Mouse (Mus musculus): Measurements from ENCODE around the gene Notch2. TPM values are rescaled to one million over a fixed set of nuclear protein-coding genes. Genes with fewer than 3 reads are reported as not detected.
"Not testable (repeated sequence)": the region's sequence is repeated elsewhere in the genome, so short reads cannot be mapped to it uniquely, and the experiment has no call there.

Gene Notch2
- polyA plus RNA-seq, 1 experiment from 2014 or later: 15.6 TPM

GRCm38 (mm10) chr3:98038658-98039057 lies 25.3 kb downstream of the Notch2 start:
- DNase-seq (ENCODE audit: low spot score): no peak
- 0 out of 2 replicates have a peak overlapping the region, but pooled peaks have one; percentile 40 for H3K27ac ChIP-seq
- no peaks in the 10 kb centered on the region for H3K9me3 ChIP-seq
- H3K27me3 ChIP-seq (ENCODE audit: insufficient read depth, poor library complexity, severe bottlenecking): no peaks in the 10 kb centered on the region
- 0 out of 2 replicates have a peak, but pooled peaks cover 8% of the 10 kb centered on the region for H3K36me3 ChIP-seq
- H3K4me1 ChIP-seq (replicated peaks): peaks cover 76% of the 10 kb centered on the region
- WGBS: 93% methylated on average over 8 of the region's 8 CpGs
- H3K4me3 ChIP-seq: no peak overlapping the region

- Histone ChIP-seq H3K27me3 (ENCODE audit: insufficient read depth, poor library complexity, severe bottlenecking) (no peaks in the 10 kb centered on the region), H3K36me3 (0 out of 2 replicates have a peak, but pooled peaks cover 8% of the 10 kb centered on the region), H3K27ac (peak overlapping the region; percentile 62), H3K9me3 (no peaks in the 10 kb centered on the region), H3K4me3 (no peak overlapping the region), H3K4me1 (replicated peaks) (peaks cover 77% of the 10 kb centered on the region)
- no peak for DNase-seq (ENCODE audit: low spot score)
- WGBS: 48% methylated on average over 5 of the region's 5 CpGs
These were observed 25.9 kb downstream of the Notch2 start for GRCm38 (mm10) chr3:98039223-98039622.

- DNase-seq (ENCODE audit: low spot score): no peak
- Histone ChIP-seq H3K27ac (peak overlapping the region; percentile 62), H3K4me1 (replicated peaks) (peaks cover 76% of the 10 kb centered on the region), H3K27me3 (ENCODE audit: insufficient read depth, poor library complexity, severe bottlenecking) (no peaks in the 10 kb centered on the region), H3K4me3 (no peak overlapping the region), H3K9me3 (no peaks in the 10 kb centered on the region), H3K36me3 (0 out of 2 replicates have a peak, but pooled peaks cover 8% of the 10 kb centered on the region)
- 86% methylated on average over 16 of the region's 16 CpGs for WGBS
These were observed 26.5 kb downstream of the Notch2 start for GRCm38 (mm10) chr3:98039666-98040456.

GRCm38 (mm10) chr3:98040836-98041235 lies 27.5 kb downstream of the Notch2 start:
- DNase-seq (ENCODE audit: low spot score): no peak
- H3K9me3 ChIP-seq: no peaks in the 10 kb centered on the region
- H3K4me1 ChIP-seq (replicated peaks): peaks cover 71% of the 10 kb centered on the region
- H3K36me3 ChIP-seq: 0 out of 2 replicates have a peak, but pooled peaks cover 8% of the 10 kb centered on the region
- no peak overlapping the region for H3K4me3 ChIP-seq
- H3K27ac ChIP-seq: no peak overlapping the region
- H3K27me3 ChIP-seq (ENCODE audit: insufficient read depth, poor library complexity, severe bottlenecking): no peaks in the 10 kb centered on the region
- WGBS: 91% methylated on average over 6 of the region's 6 CpGs

GRCm38 (mm10) chr3:98042301-98042700 lies 29.0 kb downstream of the Notch2 start:
- H3K4me3 ChIP-seq: 0 out of 2 replicates have a peak overlapping the region, but pooled peaks have one; percentile 25
- H3K4me1 ChIP-seq (replicated peaks): peaks cover 72% of the 10 kb centered on the region

GRCm38 (mm10) chr3:98042955-98043456 lies 29.7 kb downstream of the Notch2 start:
- Histone ChIP-seq H3K36me3 (0 out of 2 replicates have a peak, but pooled peaks cover 8% of the 10 kb centered on the region), H3K4me1 (replicated peaks) (peaks cover 67% of the 10 kb centered on the region), H3K9me3 (no peaks in the 10 kb centered on the region), H3K4me3 (peak overlapping the region; percentile 25), H3K27me3 (ENCODE audit: insufficient read depth, poor library complexity, severe bottlenecking) (no peaks in the 10 kb centered on the region), H3K27ac (peak overlapping the region; percentile 83)
- WGBS: 4% methylated on average over 9 of the region's 9 CpGs
- peak; percentile 39 for DNase-seq (ENCODE audit: low spot score)

More at GRCm38 (mm10) chr3:98042301-98042700, 29.0 kb downstream of the Notch2 start:
- Histone ChIP-seq H3K27ac (peak overlapping the region; percentile 83), H3K9me3 (no peaks in the 10 kb centered on the region), H3K27me3 (ENCODE audit: insufficient read depth, poor library complexity, severe bottlenecking) (no peaks in the 10 kb centered on the region), H3K36me3 (0 out of 2 replicates have a peak, but pooled peaks cover 8% of the 10 kb centered on the region)
- DNase-seq (ENCODE audit: low spot score): no peak
- 63% methylated on average over 6 of the region's 6 CpGs for WGBS

GRCm38 (mm10) chr3:98043669-98044068 lies 30.3 kb downstream of the Notch2 start:
- H3K4me1 ChIP-seq (replicated peaks): peaks cover 65% of the 10 kb centered on the region
- H3K9me3 ChIP-seq: no peaks in the 10 kb centered on the region
- WGBS: 72% methylated on average over 4 of the region's 4 CpGs
- no peak for DNase-seq (ENCODE audit: low spot score)
- H3K4me3 ChIP-seq: no peak overlapping the region
- H3K27me3 ChIP-seq (ENCODE audit: insufficient read depth, poor library complexity, severe bottlenecking): no peaks in the 10 kb centered on the region
- 0 out of 2 replicates have a peak, but pooled peaks cover 8% of the 10 kb centered on the region for H3K36me3 ChIP-seq
- peak overlapping the region; percentile 83 for H3K27ac ChIP-seq

GRCm38 (mm10) chr3:98044768-98045368 lies 31.5 kb downstream of the Notch2 start:
- H3K27ac ChIP-seq: peak overlapping the region; percentile 23; the same call in 1 of the 2 replicates
- WGBS: 90% methylated on average over 4 of the region's 4 CpGs

GRCm38 (mm10) chr3:98045465-98046148 lies 32.3 kb downstream of the Notch2 start:
- no peaks in the 10 kb centered on the region for H3K9me3 ChIP-seq
- peaks cover 7% of the 10 kb centered on the region; the same call in 1 of the 2 replicates for H3K36me3 ChIP-seq
- H3K4me3 ChIP-seq: no peak overlapping the region
- H3K27me3 ChIP-seq (ENCODE audit: insufficient read depth, poor library complexity, severe bottlenecking): no peaks in the 10 kb centered on the region
- WGBS: 70% methylated on average over 8 of the region's 8 CpGs
- DNase-seq (ENCODE audit: low spot score): no peak
- peak overlapping the region; percentile 56 for H3K27ac ChIP-seq
- peaks cover 66% of the 10 kb centered on the region for H3K4me1 ChIP-seq (replicated peaks)

More at GRCm38 (mm10) chr3:98044768-98045368, 31.5 kb downstream of the Notch2 start:
- peaks cover 8% of the 10 kb centered on the region; the same call in 1 of the 2 replicates for H3K36me3 ChIP-seq
- no peaks in the 10 kb centered on the region for H3K9me3 ChIP-seq
- no peak for DNase-seq (ENCODE audit: low spot score)
- no peaks in the 10 kb centered on the region for H3K27me3 ChIP-seq (ENCODE audit: insufficient read depth, poor library complexity, severe bottlenecking)
- H3K4me3 ChIP-seq: no peak overlapping the region
- peaks cover 62% of the 10 kb centered on the region for H3K4me1 ChIP-seq (replicated peaks)

GRCm38 (mm10) chr3:98046305-98046704 lies 33.0 kb downstream of the Notch2 start:
- 70% methylated on average over 8 of the region's 8 CpGs for WGBS
- H3K4me3 ChIP-seq: no peak overlapping the region
- no peaks in the 10 kb centered on the region for H3K9me3 ChIP-seq
- no peak for DNase-seq (ENCODE audit: low spot score)
- no peaks in the 10 kb centered on the region for H3K27me3 ChIP-seq (ENCODE audit: insufficient read depth, poor library complexity, severe bottlenecking)
- peaks cover 3% of the 10 kb centered on the region; the same call in 1 of the 2 replicates for H3K36me3 ChIP-seq
- H3K27ac ChIP-seq: peak overlapping the region; percentile 35; the same call in 1 of the 2 replicates
- H3K4me1 ChIP-seq (replicated peaks): peaks cover 73% of the 10 kb centered on the region

- 86% methylated on average over 1 of the region's 1 CpGs for WGBS
- Histone ChIP-seq H3K27me3 (ENCODE audit: insufficient read depth, poor library complexity, severe bottlenecking) (0 out of 2 replicates have a peak, but pooled peaks cover 3% of the 10 kb centered on the region), H3K4me3 (no peak overlapping the region), H3K27ac (no peak overlapping the region), H3K4me1 (replicated peaks) (peaks cover 60% of the 10 kb centered on the region), H3K9me3 (no peaks in the 10 kb centered on the region), H3K36me3 (peaks cover 8% of the 10 kb centered on the region; the same call in 1 of the 2 replicates)
- DNase-seq (ENCODE audit: low spot score): no peak
These were observed 36.3 kb downstream of the Notch2 start for GRCm38 (mm10) chr3:98049671-98050070.

GRCm38 (mm10) chr3:98050086-98050485 lies 36.8 kb downstream of the Notch2 start:
- peaks cover 60% of the 10 kb centered on the region for H3K4me1 ChIP-seq (replicated peaks)
- not testable (repeated sequence) for DNase-seq (ENCODE audit: low spot score); H3K4me3 ChIP-seq; H3K27me3 ChIP-seq (ENCODE audit: insufficient read depth, poor library complexity, severe bottlenecking); H3K9me3 ChIP-seq; H3K36me3 ChIP-seq; H3K27ac ChIP-seq
- WGBS: 90% methylated on average over 7 of the region's 7 CpGs

All from hindbrain, embryonic 10.5 days (tissue).